Mouse (Mus musculus) cerebellum, adult 2 months (tissue): ENCODE data around the gene Tmigd1.

ENCODE experiments used
- CTCF ChIP-seq: fragments of 200-500 bp; IDR thresholded peaks from 2 replicates; pipeline ENCODE4 v1.5.1; 2011; ENCODE audit warnings: low read depth, mild to moderate bottlenecking, control low read depth, low read length, moderate library complexity, borderline replicate concordance; ENCODE audit not compliant: insufficient read depth
- POLR2A ChIP-seq: fragments of 200-500 bp; IDR thresholded peaks from 2 replicates; pipeline ENCODE4 v1.6.1; 2011; ENCODE audit warnings: low read length, control low read depth, borderline replicate concordance; ENCODE audit not compliant: insufficient read depth

GRCm38 (mm10) chr11:76908651-76909050 lies 6.7 kb downstream of the Tmigd1 start:
- TF ChIP-seq POLR2A (no peak), CTCF (no peak)
